Mouse (Mus musculus): Measurements from ENCODE around the gene Sptssa.

- TF ChIP-seq CTCF (IDR thresholded peaks at IDR 0.05; ENCODE audit: low read depth, low read length), result no peak
- no peak for TF ChIP-seq POLR2A (IDR thresholded peaks at IDR 0.05; ENCODE audit: extremely low read depth, insufficient read depth, low read length)
These were observed 853 bp upstream of the Sptssa start for GRCm38 (mm10) chr12:54657226-54657625.

Measured in liver, adult 2 months (tissue).